Mouse (Mus musculus): Measurements from ENCODE around the gene Rasa2.
"Not testable (repeated sequence)": the region's sequence is repeated elsewhere in the genome, so short reads cannot be mapped to it uniquely, and the experiment has no call there.

Gene Rasa2

DNA sequence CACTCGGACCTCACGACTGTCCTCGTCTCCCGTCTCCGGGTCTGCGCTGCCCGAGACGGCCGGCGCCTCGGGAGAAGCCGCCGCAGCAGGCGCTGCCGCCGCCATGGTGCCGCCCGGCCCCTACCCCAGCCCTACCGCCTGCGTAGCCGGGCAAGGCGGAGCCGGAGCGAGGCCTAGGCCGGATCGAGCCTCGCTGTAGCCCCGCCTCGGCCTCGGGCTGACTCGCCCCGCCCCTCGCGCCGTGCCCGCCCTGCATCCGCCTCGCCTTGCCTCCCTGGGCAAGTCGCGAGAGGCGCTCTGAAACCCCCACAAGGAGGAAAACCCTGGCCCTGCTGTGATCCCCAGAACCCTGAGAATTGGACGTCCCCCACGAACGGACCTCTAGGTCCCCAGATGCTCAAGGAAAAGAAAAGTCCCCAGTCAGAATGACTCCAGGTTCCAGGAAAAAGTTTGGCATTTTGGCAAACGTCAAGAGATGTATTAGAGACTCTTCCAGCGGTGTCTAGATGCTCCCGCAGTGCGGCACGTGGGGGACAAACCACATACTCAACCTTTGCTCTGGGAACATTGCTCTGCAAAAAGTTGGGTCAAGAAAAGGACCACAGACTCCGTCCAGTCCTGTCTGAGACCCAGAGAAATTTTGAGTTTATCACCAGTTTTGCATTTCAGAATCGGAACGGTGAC lies at the start of gene Rasa2:
Rasa2 (minus strand) TSS at position 229 of the 684 bp plus-strand sequence.
- peak; percentile 92 for DNase-seq (ENCODE audit: low spot score)

DNA sequence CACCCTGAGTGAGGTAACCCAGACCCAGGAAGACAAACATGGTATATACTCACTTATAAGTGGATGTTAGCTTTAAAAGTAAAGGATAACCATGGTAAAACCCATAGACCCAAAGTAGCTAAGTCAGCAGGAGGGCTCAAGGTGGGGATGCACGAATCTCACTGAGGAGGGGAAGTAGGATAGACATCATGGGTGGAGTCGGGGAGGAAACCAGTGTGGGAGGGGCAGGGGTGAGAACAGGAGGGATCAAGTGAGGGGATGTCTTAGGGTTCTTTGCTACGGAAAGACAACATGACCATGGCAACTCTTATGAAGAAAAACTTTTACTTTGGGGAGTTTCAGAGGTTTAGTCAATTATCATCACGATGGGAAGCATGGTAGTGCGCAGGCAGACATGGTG lies 47.2 kb upstream of the Rasa2 start:
- DNase-seq (ENCODE audit: low spot score), result no peak

DNA sequence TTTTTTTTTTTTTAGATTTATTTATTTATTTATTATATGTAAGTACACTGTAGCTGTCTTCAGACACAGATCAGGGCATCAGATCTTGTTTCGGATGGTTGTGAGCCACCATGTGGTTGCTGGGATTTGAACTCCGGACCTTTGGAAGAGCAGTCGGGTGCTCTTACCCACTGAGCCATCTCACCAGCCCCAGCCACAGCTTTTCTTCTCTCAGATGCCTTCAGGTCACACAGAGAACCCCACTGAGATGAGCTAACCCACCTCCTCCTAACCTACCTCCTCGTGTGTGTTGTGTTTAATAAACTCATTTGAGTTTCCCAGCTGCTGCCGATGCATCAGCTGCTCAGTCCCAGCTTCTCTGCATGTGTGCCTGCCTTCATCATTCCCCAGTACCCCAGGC lies 46.3 kb upstream of the Rasa2 start:
- DNase-seq (ENCODE audit: low spot score), result not testable (repeated sequence)

DNA sequence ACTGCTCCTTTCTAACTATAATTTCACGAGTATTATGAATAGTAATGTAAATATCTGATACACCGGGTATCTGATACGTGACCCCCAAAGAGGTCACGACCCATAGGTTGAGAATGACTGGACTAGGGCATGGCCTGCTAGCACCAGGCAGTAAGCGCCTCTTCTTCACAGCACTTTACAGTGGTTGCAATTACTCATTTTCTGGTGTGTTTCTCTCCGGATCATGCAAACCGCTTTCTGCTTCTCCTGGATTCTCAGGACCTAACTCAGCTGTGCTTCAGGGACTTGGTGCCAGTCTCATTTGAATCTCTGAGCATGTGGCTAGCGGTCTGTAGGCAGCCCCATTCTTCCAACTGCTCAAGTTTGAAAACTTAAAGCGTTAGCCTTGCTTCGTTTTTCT lies 45.3 kb upstream of the Rasa2 start:
- DNase-seq (ENCODE audit: low spot score), result no peak

DNA sequence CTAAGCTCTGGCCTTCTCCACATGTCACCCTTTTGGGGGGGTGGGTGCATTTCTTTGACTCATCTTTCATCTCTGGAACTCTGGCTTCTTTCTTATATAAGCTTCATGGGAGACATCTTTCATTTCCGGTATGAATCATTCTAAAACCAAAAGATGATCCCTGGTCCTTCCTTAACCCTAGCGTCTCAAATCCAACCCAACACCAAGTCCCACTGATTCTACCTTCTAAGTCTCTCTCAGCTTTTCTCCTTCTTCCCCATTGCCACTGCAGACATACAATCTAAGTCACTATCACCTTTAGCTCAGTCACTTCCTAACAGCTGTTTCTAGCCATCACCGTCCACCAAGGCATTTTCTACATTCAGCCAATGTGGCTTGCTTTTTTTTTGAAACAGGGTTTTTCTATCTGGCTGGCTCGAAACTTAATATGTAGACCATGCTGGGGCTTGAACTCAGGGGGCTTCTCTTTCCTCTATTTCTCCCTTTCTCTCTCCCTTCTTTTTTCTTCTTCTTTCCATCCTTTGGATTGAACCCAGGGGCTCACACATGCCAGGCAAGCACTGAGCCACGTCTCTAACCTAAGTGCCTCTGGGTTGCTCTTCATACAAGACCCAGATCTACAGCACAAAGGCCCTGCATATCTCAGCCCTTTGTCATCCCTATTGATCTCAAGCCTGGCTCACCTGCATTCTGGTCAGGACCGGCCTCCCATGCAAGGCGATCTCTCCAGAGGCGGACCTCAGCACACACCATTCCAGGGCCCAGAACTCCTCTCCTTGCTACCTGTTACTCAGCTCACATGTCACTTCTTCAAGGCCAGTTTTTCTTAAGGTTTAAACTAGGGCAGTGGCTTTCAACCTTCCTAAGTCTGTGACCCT lies 44.6 kb upstream of the Rasa2 start:
- DNase-seq (ENCODE audit: low spot score), result no peak

DNA sequence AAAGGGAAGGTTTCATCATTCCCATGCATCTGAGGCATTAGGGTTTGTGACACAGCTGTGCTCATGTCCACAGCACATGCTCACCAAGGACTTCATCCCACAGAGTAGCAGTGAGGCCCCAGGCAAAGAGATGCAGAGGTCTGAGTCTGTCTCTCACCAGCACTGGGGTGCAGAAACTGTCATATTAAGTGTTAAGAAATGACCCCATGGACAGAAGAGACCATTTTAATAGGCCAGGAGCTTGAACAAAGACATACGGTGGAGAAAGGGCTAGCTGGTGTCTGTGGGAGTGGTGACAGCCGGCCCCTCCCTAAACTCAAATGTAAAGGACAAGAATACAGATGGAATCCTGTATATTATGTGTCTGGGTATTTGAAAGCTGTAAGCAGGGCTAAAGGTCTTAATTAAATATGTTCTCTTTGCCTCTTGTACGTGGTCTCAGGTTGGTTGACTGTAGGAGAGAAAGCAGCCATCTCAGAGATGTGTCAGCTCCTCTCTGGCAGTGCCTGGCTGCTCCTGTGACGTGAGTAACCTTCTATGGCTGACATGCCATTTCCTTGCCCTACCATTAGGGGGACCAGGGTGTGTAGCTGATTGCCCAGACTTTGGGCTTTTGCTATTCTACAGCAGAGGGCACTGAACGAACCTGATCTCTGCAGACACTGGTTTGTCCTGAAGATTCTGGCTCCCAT lies 43.8 kb upstream of the Rasa2 start:
- DNase-seq (ENCODE audit: low spot score), result no peak

DNA sequence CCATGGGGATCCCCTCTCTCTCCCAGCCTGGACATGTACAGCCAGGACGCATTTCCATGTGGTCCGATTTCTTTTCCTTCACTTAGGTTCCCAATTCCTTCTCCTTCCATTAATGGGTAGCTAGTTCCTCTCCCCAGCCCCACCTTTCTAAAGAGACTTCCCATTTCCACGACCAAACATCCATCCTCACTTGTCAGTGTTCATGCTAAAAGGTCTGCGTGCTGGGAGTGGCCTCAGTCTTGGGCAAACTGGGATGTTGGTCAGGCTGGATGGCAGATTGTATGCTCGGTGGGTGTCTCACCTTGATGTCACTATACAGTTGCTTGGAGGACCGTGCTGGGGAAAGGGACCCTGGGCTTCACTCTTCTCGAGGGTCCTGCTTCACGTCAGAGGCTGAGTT lies 42.9 kb upstream of the Rasa2 start:
- no peak for DNase-seq (ENCODE audit: low spot score)

DNA sequence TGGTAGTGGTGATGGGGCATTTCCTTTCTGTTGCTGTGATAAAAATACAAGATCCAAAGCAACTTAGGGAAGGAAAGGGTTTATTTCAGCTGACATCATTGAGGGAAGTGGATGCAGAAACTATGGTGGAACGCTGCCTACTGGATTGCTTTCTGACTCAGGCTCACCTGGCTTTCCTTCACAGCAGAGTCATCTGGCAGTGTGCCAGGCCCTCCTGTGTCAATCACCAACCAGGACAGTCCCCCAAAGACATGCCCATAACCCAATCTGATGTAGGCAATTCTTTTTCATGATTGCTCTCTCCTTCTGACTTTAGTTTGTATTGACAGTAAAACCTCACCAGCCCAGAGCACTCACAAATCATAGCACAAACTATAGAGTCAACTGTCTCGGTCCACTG lies 41.0 kb upstream of the Rasa2 start:
- DNase-seq (ENCODE audit: low spot score), result no peak

DNA sequence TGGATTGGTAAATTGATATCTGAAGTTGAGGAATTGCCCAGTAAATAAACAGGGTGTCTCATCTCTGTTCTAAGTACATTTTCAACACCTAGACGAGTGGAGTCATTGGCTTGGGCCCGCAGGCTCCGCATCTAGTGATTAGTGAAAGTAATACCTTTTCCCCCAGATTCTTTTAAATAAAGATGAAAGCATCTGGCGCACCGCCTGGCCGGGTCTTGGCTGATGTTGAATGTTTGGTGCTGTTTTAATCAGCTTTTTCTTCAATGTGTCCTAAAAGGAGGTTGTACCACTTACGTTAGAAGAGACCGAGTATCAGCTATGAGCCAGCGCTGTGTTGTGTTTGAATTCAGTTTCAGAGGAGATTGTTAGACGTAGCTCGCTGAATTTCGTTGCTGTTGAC lies 39.8 kb upstream of the Rasa2 start:
- no peak for DNase-seq (ENCODE audit: low spot score)

DNA sequence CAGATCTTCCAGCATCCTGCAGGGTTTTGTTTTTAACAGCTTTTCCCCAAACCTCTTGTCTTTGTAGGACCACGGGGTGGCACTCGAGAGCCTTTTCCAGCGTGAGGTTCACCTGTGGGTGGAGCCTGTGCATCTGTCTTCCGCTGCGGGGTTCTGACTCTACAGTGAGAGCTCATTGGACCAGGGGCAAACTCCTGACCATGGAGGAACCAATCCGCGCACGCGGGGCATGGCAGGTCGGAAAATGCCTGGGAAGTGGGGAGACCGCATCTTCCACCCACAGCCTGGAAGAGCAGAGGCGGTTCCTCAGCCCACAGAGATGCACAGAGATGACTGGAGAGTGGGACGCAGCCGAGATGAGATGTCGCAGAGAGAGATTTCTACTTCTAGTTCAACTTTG lies 38.5 kb upstream of the Rasa2 start:
- peak; percentile 92 for DNase-seq (ENCODE audit: low spot score)

DNA sequence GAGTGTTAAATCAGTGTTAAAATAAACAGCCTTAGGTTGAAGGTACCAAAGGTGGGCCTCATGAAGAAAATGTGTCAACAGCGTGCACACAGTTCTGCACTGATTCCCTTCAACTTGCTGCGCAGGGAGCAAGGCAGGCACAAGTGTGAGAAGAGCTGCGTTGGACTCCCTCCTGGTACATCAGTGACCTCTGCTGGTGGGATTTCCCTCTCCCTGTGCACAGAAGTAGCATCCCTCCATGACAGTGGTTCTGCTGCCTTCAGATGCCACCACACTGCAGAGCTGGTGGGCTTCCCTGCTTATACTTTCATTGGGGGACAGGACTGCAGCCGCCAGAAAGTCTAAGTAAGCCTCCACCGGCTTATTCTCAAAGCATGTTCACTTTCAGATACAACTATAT lies 37.2 kb upstream of the Rasa2 start:
- peak; percentile 28 for DNase-seq (ENCODE audit: low spot score)

DNA sequence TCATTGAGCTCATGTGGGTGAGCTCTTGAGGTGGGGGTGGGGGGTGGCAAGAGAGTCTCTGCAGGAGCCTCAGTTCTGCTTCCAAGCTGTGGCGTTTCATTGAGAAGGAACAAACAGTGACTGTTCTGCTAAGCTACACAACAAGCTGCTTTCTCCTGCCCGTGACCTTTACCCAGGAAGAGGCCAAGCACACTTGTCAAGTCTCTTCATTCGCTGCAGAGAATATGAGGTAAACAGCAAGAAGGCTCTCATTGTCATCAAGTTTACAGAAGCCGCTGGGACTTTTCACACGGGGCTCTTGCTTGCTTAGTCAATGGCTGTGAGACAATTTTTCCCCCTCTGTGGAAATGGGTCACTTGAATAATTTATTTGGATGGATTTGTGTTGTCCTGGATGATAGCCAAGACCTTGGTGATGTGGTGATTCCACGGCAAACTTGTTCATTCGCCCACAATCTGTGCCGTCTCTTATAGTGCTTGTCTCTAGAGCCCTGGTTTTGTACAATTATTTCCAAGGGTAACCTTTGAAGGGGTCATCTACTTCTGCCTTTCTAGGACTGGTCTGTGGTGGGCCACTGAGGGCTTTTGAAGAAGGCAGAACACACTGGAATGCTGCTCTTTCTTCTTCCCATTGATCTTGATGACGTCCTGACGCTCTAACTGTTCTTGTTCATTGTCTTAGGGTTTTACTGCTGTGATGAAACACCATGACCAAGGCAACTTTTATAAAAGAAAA lies 29.3 kb upstream of the Rasa2 start:
- no peak for DNase-seq (ENCODE audit: low spot score)

DNA sequence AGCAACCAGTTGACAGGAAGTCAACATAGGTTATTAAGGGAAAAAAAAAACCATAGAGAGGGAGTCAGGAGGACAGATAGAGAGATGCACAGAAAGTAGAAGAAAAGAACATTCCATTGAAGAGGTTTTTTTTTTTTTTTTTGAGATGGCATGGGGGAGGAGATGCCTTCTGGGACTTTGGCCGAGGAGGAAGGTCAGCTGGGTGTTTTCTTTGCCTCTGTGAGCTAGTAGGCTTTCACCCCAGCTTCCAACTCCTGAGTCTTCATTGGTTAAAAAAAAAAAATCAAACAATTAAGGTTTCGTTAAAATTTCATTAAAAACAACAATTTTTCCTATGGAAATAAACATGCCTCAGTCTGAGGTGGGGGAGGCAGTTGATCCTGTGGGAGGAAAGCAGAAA lies 28.4 kb upstream of the Rasa2 start:
- no peak for DNase-seq (ENCODE audit: low spot score)

DNA sequence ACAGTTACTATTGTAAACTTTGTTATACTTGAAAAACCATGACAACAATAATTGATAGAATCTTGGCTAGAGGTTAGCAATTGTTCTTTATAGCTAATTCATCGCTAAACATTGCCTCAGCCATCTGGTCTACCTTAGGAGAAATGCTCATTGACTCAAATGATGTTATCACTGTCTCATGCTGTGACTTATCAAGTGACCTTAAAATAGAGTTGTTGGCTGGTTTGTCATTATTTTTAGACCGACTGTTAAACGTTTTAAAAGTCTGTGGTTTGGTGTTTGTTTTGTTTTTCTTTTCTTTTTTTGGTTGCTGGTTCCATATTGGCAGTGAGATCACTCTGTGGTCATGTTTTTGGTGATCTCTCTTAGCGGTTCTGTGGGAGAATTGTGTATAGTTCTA lies 22.1 kb upstream of the Rasa2 start:
- DNase-seq (ENCODE audit: low spot score), result no peak

DNA sequence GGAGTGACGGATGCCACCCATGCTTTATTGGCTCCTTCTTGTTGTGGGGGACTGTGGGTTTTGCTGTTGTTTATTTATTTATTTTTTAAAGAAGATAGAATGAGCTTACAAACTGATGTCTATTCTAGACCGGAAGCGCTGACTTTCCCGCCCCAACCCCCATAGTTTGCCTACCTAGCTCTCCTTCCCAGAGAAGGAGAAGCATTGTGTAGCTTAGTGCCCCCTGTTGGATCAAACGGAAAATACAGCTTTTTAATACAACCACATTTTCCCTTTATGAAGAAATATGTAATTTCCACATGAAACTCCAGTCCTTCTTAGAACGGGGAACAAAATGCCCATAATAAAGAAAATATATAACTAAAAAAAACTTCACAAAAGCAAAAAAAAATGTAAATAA lies 21.3 kb upstream of the Rasa2 start:
- DNase-seq (ENCODE audit: low spot score), result no peak

DNA sequence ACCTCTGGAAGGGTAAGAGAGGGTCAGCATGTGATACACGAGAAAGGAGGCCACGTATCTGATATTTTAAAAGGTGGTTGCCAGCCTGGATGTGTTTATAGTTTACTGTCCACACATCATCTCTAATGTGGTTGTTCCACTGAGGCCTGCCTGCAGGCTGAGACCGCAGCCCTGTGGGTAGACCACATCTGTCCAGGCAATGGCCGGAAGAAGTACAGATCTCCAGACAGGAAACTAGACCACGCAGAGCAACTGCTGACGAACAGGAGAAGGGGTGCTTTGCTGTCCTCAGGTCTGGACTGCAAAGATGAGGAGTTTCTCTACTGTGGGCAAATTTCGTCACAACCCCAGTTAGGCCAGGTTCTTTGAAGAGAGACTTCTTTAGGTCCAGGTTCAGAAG lies 19.4 kb upstream of the Rasa2 start:
- no peak for DNase-seq (ENCODE audit: low spot score)

DNA sequence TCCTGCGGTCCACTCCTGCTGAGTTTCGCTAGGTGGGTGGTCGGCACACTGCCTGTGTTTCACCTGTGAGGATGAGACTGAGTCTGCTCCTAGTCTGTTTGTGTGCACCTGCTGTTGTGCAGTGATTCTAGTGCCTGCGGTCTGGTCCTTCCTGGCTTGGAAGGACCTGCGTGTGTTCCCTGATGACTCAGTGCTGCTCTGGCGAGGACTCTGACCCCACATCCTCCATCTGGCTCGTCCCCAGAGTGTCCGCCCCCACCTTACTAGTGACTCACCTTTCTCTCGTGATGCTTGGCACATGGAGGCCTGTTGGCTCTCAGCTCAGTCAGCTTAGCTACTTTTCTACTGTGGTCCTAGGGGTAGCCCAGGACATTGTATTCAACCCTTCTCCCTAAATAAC lies 18.5 kb upstream of the Rasa2 start:
- no peak for DNase-seq (ENCODE audit: low spot score)

DNA sequence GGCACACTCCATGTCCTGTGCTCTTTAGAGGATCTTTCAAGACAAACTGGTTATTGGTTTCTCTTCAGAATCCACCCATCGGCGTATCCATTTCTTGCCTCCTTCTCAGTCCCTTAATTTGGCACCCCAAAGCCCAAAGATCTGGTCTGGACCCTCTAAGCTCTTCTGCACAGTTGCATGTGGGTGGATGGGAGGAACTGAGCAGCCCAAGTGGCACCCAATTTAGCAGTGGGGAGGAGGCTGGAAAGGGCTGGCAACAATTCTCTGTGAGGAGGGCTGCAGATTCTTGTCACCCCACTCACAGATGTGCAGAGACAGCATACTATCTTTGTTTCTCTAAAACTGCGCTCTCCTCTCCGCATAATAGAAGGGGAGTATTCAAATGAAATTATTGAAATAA lies 17.9 kb upstream of the Rasa2 start:
- no peak for DNase-seq (ENCODE audit: low spot score)

DNA sequence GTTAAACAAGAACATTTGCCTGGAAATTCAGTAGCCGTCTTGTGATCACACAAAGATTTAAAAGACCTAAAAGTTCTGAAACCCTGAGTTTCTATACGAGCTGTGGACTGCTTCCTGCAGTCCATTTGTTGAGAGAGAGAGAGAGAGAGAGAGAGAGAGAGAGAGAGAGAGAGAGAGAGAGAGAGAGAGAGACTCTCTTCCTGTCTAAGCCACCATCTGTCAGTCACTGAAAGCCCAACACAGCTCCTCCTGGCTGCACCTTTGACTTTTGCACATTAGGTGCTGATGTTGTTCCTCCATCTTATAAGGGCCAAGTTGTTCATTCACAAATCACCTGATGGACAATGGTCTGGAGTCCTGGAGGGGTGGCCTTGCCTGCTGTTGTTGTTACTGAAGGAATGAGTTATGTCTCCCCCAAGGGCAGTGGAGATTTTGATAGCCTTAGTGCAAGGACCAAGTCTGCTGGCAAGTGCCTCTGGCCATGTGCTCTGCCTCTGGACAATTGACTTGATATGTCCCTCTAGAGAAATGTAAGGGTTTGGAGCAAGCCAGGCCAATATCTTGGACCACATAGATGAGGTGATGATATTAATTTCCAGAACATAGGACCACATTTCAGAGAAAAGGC lies 15.4 kb upstream of the Rasa2 start:
- DNase-seq (ENCODE audit: low spot score), result no peak

DNA sequence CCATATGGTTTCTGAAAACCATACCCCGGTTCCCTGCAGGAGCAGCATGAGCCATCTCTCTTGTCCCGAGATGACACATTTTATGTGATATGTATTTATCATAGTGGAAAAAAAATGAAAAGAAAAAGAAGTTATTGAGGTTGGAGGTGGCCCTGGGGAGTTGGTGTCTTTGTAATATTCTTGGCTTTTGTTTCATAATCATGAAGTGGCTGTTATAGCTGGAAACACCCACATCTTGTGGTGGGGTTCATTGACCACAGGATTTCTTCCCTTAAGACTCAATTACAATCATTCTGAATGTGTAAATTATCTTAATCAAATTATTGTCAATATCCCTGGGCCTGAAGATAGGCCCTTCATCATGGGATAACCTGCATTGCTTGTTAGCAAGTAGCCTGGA lies 13.4 kb upstream of the Rasa2 start:
- DNase-seq (ENCODE audit: low spot score), result no peak

DNA sequence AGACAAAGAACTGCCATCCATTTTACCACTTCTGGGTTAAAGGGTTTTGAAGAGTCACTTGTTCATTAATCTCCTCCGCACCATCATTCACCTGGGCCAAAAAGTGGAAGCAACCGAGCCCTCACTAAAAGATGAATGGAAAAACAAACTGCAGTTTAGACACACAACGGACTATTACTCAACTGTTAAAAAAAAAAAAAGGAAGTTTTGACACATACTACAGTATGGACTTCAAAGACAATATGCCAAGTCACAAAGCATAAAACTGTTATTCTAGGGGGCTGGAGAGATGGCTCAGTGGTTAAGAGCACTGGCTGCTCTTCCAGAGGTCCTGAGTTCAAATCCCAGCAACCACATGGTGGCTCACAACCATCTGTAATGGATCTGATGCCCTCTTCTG lies 12.6 kb upstream of the Rasa2 start:
- DNase-seq (ENCODE audit: low spot score), result not testable (repeated sequence)

DNA sequence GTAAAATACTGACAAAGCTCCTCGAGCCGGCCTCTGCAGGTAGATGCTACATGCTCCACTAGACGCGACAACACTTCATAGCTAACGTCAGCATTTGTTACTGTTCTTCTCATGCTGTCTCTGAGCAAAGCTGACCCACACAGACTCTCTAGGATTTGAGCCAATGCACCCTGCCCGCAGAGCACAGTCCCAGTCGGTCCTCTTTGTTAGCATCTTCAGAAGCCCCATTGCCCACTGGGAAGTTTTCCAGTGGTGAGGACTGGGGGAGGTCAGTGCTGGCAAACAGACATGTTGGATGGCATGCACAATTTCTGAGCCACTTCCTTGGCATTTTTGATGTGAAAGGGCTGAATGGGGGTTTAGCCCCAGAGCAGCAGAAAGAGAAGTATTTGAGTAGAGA lies 8.0 kb upstream of the Rasa2 start:
- no peak for DNase-seq (ENCODE audit: low spot score)
